Mouse (Mus musculus) MEL (cell line): ENCODE data around the gene P2rx6. TPM values are rescaled to one million over a fixed set of nuclear protein-coding genes. Genes with fewer than 3 reads are reported as not detected.
"Not testable (repeated sequence)": the region's sequence is repeated elsewhere in the genome, so short reads cannot be mapped to it uniquely, and the experiment has no call there.

Experiments
- DNase-seq: peaks from one replicate; pipeline ENCODE4 v3.0.0; 2011; ENCODE audit warnings: low read depth, low spot score
- H3K27ac ChIP-seq: 2 replicates; pipeline ENCODE4 v1.5.1; 2012; ENCODE audit warnings: low read depth, mild to moderate bottlenecking, control low read depth, low read length, moderate library complexity; ENCODE audit not compliant: control insufficient read depth
- H3K27me3 ChIP-seq, 2 experiments: fragments of 150-350 bp in 1 of 2; sonication (generic) in 1 of 2; 2 replicates each; pipeline ENCODE4 v1.6.1; 2012; ENCODE audit warnings: low read length in 2 of 2, mild to moderate bottlenecking in 2 of 2, improper control_type of control experiment in 1 of 2, moderate library complexity in 1 of 2; ENCODE audit not compliant: insufficient read depth in 2 of 2, control insufficient read depth in 1 of 2
- H3K36me3 ChIP-seq, 2 experiments: 2 replicates each; pipeline ENCODE4 v1.6.1; 2012 to 2014; ENCODE audit warnings: low read length in 2 of 2, improper control_type of control experiment in 1 of 2, inconsistent platforms in 1 of 2, mild to moderate bottlenecking in 1 of 2; ENCODE audit not compliant: insufficient read depth in 2 of 2, control insufficient read depth in 1 of 2
- H3K4me1 ChIP-seq, 2 experiments: fragments of 150-350 bp in 1 of 2; sonication (generic) in 1 of 2; 2 replicates each; pipeline ENCODE4 v1.6.1; 2012; ENCODE audit warnings: low read length in 2 of 2, improper control_type of control experiment in 1 of 2, mild to moderate bottlenecking in 1 of 2; ENCODE audit not compliant: insufficient read depth in 2 of 2, control insufficient read depth in 1 of 2
- H3K4me3 ChIP-seq, 2 experiments: fragments of 150-350 bp in 1 of 2; sonication (generic) in 1 of 2; 2 replicates each; pipeline ENCODE4 v1.5.1; 2012; ENCODE audit warnings: low read depth in 2 of 2, low read length in 2 of 2, mild to moderate bottlenecking in 2 of 2, moderate library complexity in 2 of 2, control low read depth in 1 of 2, improper control_type of control experiment in 1 of 2; ENCODE audit not compliant: control insufficient read depth in 1 of 2, insufficient read depth in 1 of 2
- H3K79me2 ChIP-seq: 2 replicates; pipeline ENCODE4 v1.6.1; 2012; ENCODE audit warnings: mild to moderate bottlenecking, low read length, moderate library complexity; ENCODE audit not compliant: control insufficient read depth, poor library complexity, insufficient read depth
- H3K9ac ChIP-seq: 2 replicates; pipeline ENCODE4 v1.6.1; 2012; ENCODE audit warnings: low read depth, mild to moderate bottlenecking, control low read depth, low read length, moderate library complexity; ENCODE audit not compliant: control insufficient read depth, poor library complexity, severe bottlenecking
- H3K9me3 ChIP-seq: fragments of 150-350 bp; sonication (generic); replicated peaks from 2 replicates; pipeline ENCODE4 v1.6.1; 2012; ENCODE audit warnings: mild to moderate bottlenecking, low read length, improper control_type of control experiment, moderate library complexity; ENCODE audit not compliant: insufficient read depth
- BHLHE40 ChIP-seq: IDR thresholded peaks from 2 replicates; pipeline ENCODE4 v1.6.1; 2012; ENCODE audit warnings: low read depth, mild to moderate bottlenecking, inconsistent platforms, low read length, improper control_type of control experiment, borderline replicate concordance
- CHD1 ChIP-seq: IDR thresholded peaks from 2 replicates; pipeline ENCODE4 v1.6.1; 2012; ENCODE audit warnings: low read depth, mild to moderate bottlenecking, inconsistent platforms, low read length, improper control_type of control experiment
- CTCF ChIP-seq, 3 experiments: IDR thresholded peaks in 2 of 3; conservative IDR thresholded peaks in 1 of 3; 2 replicates each; pipeline ENCODE4 v1.5.1; 2011 to 2012; ENCODE audit warnings: low read length in 3 of 3, low read depth in 2 of 3, mild to moderate bottlenecking in 2 of 3, improper control_type of control experiment in 1 of 3, inconsistent platforms in 1 of 3, mixed read lengths in 1 of 3, moderate library complexity in 1 of 3; ENCODE audit not compliant: control insufficient read depth in 1 of 3, insufficient read depth in 1 of 3, poor library complexity in 1 of 3, severe bottlenecking in 1 of 3
- ELF1 ChIP-seq: IDR thresholded peaks from 2 replicates; pipeline ENCODE4 v1.6.1; 2014; ENCODE audit warnings: low read depth, mild to moderate bottlenecking, inconsistent platforms, low read length, improper control_type of control experiment, moderate library complexity
- ETS1 ChIP-seq: IDR thresholded peaks from 2 replicates; pipeline ENCODE4 v1.6.1; 2012; ENCODE audit warnings: low read depth, mild to moderate bottlenecking, inconsistent platforms, low read length, improper control_type of control experiment, moderate library complexity
- GATA1 ChIP-seq: IDR thresholded peaks from 2 replicates; pipeline ENCODE4 v1.6.1; 2011; ENCODE audit warnings: low read depth, low read length, improper control_type of control experiment
- HCFC1 ChIP-seq: IDR thresholded peaks from 2 replicates; pipeline ENCODE4 v1.6.1; 2012; ENCODE audit warnings: low read depth, mild to moderate bottlenecking, inconsistent platforms, low read length, improper control_type of control experiment, moderate library complexity
- KAT2A ChIP-seq: conservative IDR thresholded peaks from 2 replicates; pipeline ENCODE4 v1.6.1; 2012; ENCODE audit warnings: low read depth, low read length, improper control_type of control experiment, inconsistent platforms
- MAX ChIP-seq: IDR thresholded peaks from 2 replicates; pipeline ENCODE4 v1.6.1; 2011; ENCODE audit warnings: low read length, improper control_type of control experiment
- MYC ChIP-seq: IDR thresholded peaks from 2 replicates; pipeline ENCODE4 v1.6.1; 2011; ENCODE audit warnings: low read depth, mild to moderate bottlenecking, low read length, improper control_type of control experiment, moderate library complexity
- NELFE ChIP-seq: IDR thresholded peaks from 2 replicates; pipeline ENCODE4 v1.6.1; 2011; ENCODE audit warnings: low read depth, low read length, improper control_type of control experiment
- NRF1 ChIP-seq: IDR thresholded peaks from 2 replicates; pipeline ENCODE4 v1.6.1; 2014; ENCODE audit warnings: low read depth, mild to moderate bottlenecking, inconsistent platforms, low read length, improper control_type of control experiment, moderate library complexity; ENCODE audit not compliant: poor library complexity, insufficient read depth, severe bottlenecking
- POLR2A ChIP-seq, 2 experiments: IDR thresholded peaks; 2 replicates each; pipeline ENCODE4 v1.6.1; 2011 to 2012; ENCODE audit warnings: low read length in 2 of 2, mild to moderate bottlenecking in 2 of 2, control low read depth in 1 of 2, improper control_type of control experiment in 1 of 2, low read depth in 1 of 2, moderate library complexity in 1 of 2; ENCODE audit not compliant: control insufficient read depth in 1 of 2, insufficient read depth in 1 of 2, poor library complexity in 1 of 2
- POLR2AphosphoS2 ChIP-seq: IDR thresholded peaks from 2 replicates; pipeline ENCODE4 v1.6.1; 2011; ENCODE audit warnings: low read length, improper control_type of control experiment
- RCOR1 ChIP-seq: IDR thresholded peaks from 2 replicates; pipeline ENCODE4 v1.6.1; 2012; ENCODE audit warnings: low read depth, mild to moderate bottlenecking, inconsistent platforms, low read length, improper control_type of control experiment
- SIN3A ChIP-seq: IDR thresholded peaks from 2 replicates; pipeline ENCODE4 v1.6.1; 2012; ENCODE audit warnings: low read length, improper control_type of control experiment, inconsistent platforms
- TBP ChIP-seq: IDR thresholded peaks from 2 replicates; pipeline ENCODE4 v1.8.0; 2011; ENCODE audit warnings: low read depth, low read length, improper control_type of control experiment
- TCF12 ChIP-seq: IDR thresholded peaks from 2 replicates; pipeline ENCODE4 v1.6.1; 2014; ENCODE audit warnings: low read depth, mild to moderate bottlenecking, inconsistent platforms, low read length, improper control_type of control experiment, moderate library complexity
- UBTF ChIP-seq: IDR thresholded peaks from 2 replicates; pipeline ENCODE4 v1.6.1; 2012; ENCODE audit warnings: low read depth, mild to moderate bottlenecking, inconsistent platforms, low read length, improper control_type of control experiment, moderate library complexity, borderline replicate concordance; ENCODE audit not compliant: insufficient read depth
- USF1 ChIP-seq: IDR thresholded peaks from 2 replicates; pipeline ENCODE4 v1.6.1; 2014; ENCODE audit warnings: low read depth, mild to moderate bottlenecking, inconsistent platforms, low read length, improper control_type of control experiment, moderate library complexity
- USF2 ChIP-seq, 2 experiments: IDR thresholded peaks; 2 replicates each; pipeline ENCODE4 v1.6.1; 2011 to 2012; ENCODE audit warnings: improper control_type of control experiment in 2 of 2, low read length in 2 of 2, borderline replicate concordance in 1 of 2, inconsistent platforms in 1 of 2, low read depth in 1 of 2, mild to moderate bottlenecking in 1 of 2; ENCODE audit not compliant: insufficient read depth in 1 of 2
- ZC3H11A ChIP-seq: IDR thresholded peaks from 2 replicates; pipeline ENCODE4 v1.6.1; 2012; ENCODE audit warnings: low read depth, mild to moderate bottlenecking, inconsistent platforms, low read length, improper control_type of control experiment
- ZMIZ1 ChIP-seq: IDR thresholded peaks from 2 replicates; pipeline ENCODE4 v1.6.1; 2012; ENCODE audit warnings: low read depth, mild to moderate bottlenecking, inconsistent platforms, low read length, improper control_type of control experiment, moderate library complexity
- polyA plus RNA-seq, 2 experiments: library from polyadenylated mRNA; stranded (reverse) in 1 of 2; unstranded in 1 of 2; fragments of >175 nt in 1 of 2; fragments of >200 nt in 1 of 2; gene quantifications; 2 replicates each; pipeline versions ENCODE4 v1.2.1 to v1.2.4; 2012; ENCODE audit warnings: low replicate concordance in 2 of 2, low read depth in 1 of 2; ENCODE audit not compliant: insufficient read length in 2 of 2, insufficient read depth in 1 of 2, missing spikeins in 1 of 2
- total RNA-seq: library from RNA; depleted of rRNA; stranded (reverse); fragments of 300-350 nt; gene quantifications from 2 replicates; pipeline ENCODE4 v1.2.3, GENCODE M21; 2012

Gene P2rx6
- total and polyA plus RNA-seq, 3 experiments = 0.04 to 0.38 TPM; not detected in 1

DNA sequence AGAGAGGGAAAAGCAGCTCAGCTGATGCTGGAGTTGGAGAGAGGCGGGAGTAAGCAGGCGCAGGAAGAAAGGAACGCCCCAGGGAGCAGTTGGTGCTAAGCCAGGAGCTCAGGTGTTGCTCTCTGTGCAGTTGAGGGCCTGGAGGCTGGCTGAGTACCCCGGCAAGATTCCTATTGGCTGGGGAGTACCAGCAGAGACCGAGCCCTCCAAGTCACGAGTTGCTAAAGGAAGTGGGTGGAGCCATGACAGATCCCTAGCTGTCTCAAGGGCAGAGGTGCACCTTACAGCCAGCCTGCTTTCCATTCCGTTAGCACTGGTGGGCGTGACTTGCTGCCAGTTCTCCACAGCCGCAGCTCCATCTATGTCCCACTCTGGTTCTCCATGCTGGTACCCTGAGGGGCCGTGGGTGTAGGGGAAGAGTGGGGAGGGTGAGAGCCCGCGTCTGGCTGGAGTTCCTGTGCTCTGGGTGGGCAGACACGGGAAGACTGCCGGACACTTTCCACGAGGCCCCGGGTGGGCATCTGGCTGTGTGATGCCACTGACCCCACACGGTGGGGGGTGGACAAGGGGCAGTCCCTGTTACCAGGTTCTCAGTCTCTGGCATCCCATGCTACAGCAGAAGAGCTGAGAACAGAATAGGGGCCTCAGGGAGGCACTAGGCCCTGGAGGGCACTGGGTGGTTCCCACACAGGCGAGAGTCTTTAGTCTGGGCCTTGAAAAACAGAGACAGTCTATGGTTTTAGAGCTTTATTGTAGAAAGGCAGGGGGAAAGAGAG, 7.6 kb upstream of the P2rx6 start (continued):
- TF ChIP-seq NRF1 (peak; percentile 37; the same call in 1 of the 2 replicates), POLR2AphosphoS2 (peak; percentile 30; the same call in 1 of the 2 replicates), UBTF (no peak)

DNA sequence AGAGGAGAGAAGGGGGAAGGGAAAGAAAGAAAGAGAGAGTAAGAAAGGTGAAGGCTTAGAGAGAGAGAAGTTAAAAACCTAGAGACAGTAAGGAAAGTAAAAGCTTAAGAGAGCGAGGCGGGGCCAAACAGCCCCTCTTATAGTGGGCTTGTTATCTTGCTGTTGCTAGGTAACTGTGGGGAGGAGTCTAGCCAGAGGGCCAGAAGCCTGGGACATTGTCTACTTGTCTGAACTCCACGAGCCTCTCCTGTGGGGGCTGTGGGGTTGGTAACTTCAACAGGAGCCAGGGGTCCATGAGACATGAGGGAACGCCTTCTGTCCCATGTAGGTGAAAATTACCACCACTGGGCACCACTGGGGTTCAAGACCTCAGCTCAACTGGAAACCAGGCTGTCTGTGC, 7.0 kb upstream of the P2rx6 start:
- Histone ChIP-seq H3K27ac (peak overlapping the region; percentile 86), H3K9ac (peak overlapping the region; percentile 63), H3K4me1 (peaks cover 6 to 30% of the 10 kb centered on the region in 2 experiments), H3K4me3 (peak overlapping the region; percentile 58 to 71), H3K36me3 (peaks cover 0 to 10% of the 10 kb centered on the region in 2 experiments; a peak in 2 of 4 replicates)
- H3K79me2 ChIP-seq, H3K9me3 ChIP-seq, H3K27me3 ChIP-seq: not testable (repeated sequence)
- peak; percentile 94 for TF ChIP-seq GATA1
- peak; percentile 51; the same call in 1 of the 2 replicates for TF ChIP-seq MYC
- peak in 1 of 2 experiments; percentile 78; a peak in 2 of 4 replicates for TF ChIP-seq POLR2A (IDR thresholded peaks at IDR 0.05; ENCODE audit: control insufficient read depth in 1 of 2, insufficient read depth in 1 of 2, low read depth in 1 of 2, low read length in 2 of 2, poor library complexity in 1 of 2)
- TF ChIP-seq ZMIZ1 = peak; percentile 85
- TF ChIP-seq HCFC1 = peak; percentile 43; the same call in 1 of the 2 replicates
- TF ChIP-seq TCF12 = peak; percentile 14; the same call in 1 of the 2 replicates
- TF ChIP-seq SIN3A = peak; percentile 55
- peak; percentile 85 for TF ChIP-seq POLR2AphosphoS2
- peak; percentile 98 for TF ChIP-seq TBP
- TF ChIP-seq NELFE = peak; percentile 79
- DNase-seq = peak; percentile 89

DNA sequence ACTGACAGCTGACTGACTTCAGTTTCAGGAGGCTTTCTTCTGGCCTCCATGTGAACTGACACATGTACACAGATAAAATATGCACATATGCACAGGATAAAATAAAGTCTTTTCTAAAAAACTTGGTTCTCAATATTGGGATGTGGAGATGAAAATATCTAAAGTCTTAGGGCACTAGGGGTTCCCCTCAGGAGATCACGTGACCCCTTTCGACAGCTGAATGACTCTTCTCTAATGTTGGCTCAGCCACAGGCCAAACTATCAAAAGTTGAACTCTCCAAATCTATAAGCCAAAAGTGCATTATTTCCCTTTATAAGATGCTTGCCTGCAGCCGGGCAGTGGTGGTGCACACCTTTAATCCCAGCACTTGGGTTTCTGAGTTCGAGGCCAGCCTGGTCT, 5.5 kb upstream of the P2rx6 start:
- Histone ChIP-seq H3K4me3 (no peak overlapping the region), H3K9ac (no peak overlapping the region), H3K27me3 (no peaks in the 10 kb centered on the region), H3K79me2 (no peaks in the 10 kb centered on the region), H3K27ac (no peak overlapping the region), H3K4me1 (peaks cover 6 to 30% of the 10 kb centered on the region in 2 experiments), H3K36me3 (peaks cover 0 to 10% of the 10 kb centered on the region in 2 experiments; a peak in 2 of 4 replicates), H3K9me3 (no peaks in the 10 kb centered on the region)
- TF ChIP-seq ETS1 = no peak
- peak; percentile 85 for TF ChIP-seq USF1
- TF ChIP-seq ELF1 = no peak
- TF ChIP-seq USF2 (IDR thresholded peaks at IDR 0.05; ENCODE audit: borderline replicate concordance in 1 of 2, insufficient read depth in 1 of 2, low read depth in 1 of 2, low read length in 2 of 2) = peak in 1 of 2 experiments; percentile 53; a peak in 1 of 4 replicates
- no peak for TF ChIP-seq CTCF (IDR thresholded peaks at IDR 0.05 in 2 of 3, conservative IDR thresholded peaks at IDR 0.05 in 1 of 3; ENCODE audit: control insufficient read depth in 1 of 3, insufficient read depth in 1 of 3, low read depth in 2 of 3, low read length in 3 of 3, poor library complexity in 1 of 3, severe bottlenecking in 1 of 3)
- no peak for TF ChIP-seq CHD1
- 0 out of 2 replicates have a peak, but pooled peaks have one; percentile 9 for TF ChIP-seq BHLHE40
- TF ChIP-seq MAX = no peak
- no peak for TF ChIP-seq ZC3H11A
- TF ChIP-seq RCOR1 = no peak
- TF ChIP-seq KAT2A = no peak
- peak; percentile 15 for DNase-seq
